Mouse (Mus musculus) ES-E14 (cell line): Measurements from ENCODE around the gene Csrp1.

ENCODE experiments used
- CHD2 ChIP-seq: IDR thresholded peaks from 2 replicates; pipeline ENCODE4 v1.6.1; 2014; ENCODE audit warnings: mild to moderate bottlenecking, low read depth, low read length, inconsistent platforms
- ZC3H11A ChIP-seq: IDR thresholded peaks from 2 replicates; pipeline ENCODE4 v1.6.1; 2012; ENCODE audit warnings: low read depth, mild to moderate bottlenecking, inconsistent platforms, low read length, borderline replicate concordance
- ZNF384 ChIP-seq: IDR thresholded peaks from 2 replicates; pipeline ENCODE4 v1.6.1; 2012; ENCODE audit warnings: low read depth, low read length, inconsistent platforms

DNA sequence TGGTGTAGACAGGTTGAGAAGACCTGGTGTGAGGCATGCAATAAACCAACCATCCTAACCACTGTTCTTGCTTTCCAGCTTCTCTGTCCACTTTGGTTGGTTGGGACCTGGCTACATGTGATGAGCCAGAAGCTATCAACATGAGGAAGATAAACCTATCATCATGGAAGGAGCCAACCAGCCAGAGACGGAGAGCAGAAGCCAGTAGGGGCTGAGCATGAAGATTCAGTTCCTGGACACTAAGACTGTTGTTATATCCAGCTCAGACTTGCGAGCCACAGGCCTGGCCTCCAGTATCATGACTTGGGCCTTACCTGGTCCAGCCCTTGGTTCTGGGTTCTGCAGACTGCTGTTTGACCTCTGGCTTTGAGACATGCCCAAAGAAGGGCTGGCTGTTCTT is 48.5 kb downstream of the Csrp1 start:
- TF ChIP-seq ZC3H11A (no peak), CHD2 (no peak), ZNF384 (no peak)
